Comparison of ENCODE assay signal across 28 mouse cellular contexts in genomic region chr9:120864410-120864809, GRCm38 (mm10).
"Had no signal": no experiment of that assay in that cellular context is flagged by ENCODE, and none has a peak within 500 bp of the region (broad histone marks: within the 10 kb centered on the region; RNA-seq: fewer than 3 reads in every experiment).

No protein-coding gene starts in this region.

- H3K36me3 ChIP-seq: heart, embryonic 10.5 days; heart, embryonic 12.5 days; hindbrain, embryonic 10.5 days; hindbrain, embryonic 12.5 days; kidney, embryonic 15.5 days; limb, embryonic 10.5 days; limb, embryonic 12.5 days; liver, embryonic 13.5 days; liver, embryonic 15.5 days had no signal

- H3K9ac ChIP-seq: heart, embryonic 12.5 days; hindbrain, embryonic 12.5 days; hindbrain, embryonic 14.5 days; kidney, embryonic 15.5 days; limb, embryonic 12.5 days; liver, embryonic 13.5 days; liver, embryonic 15.5 days had no signal

- H3K4me1 ChIP-seq: liver, embryonic 13.5 days; liver, embryonic 15.5 days had no signal

- DNase-seq: gastrocnemius, adult 2 months; gastrocnemius, postnatal 10 days; gastrocnemius, postnatal 25 days; heart, adult 18-20 months; heart, postnatal 10 days; heart, postnatal 4 days; kidney, adult 11 months; kidney, adult 2 months; kidney, adult 9 months; kidney, postnatal 14 days; kidney, postnatal 36 days; layer of hippocampus, adult 9-11 months; liver; liver, embryonic 13.5 days had no signal

- H3K9me3 ChIP-seq: heart, embryonic 10.5 days; heart, embryonic 12.5 days; hindbrain, embryonic 10.5 days; hindbrain, embryonic 12.5 days; kidney, embryonic 15.5 days; limb, embryonic 10.5 days; limb, embryonic 12.5 days; liver, embryonic 13.5 days; liver, embryonic 15.5 days had no signal

- H3K4me2 ChIP-seq: heart, embryonic 12.5 days; hindbrain, embryonic 12.5 days; hindbrain, embryonic 14.5 days; kidney, embryonic 15.5 days; limb, embryonic 12.5 days; liver, embryonic 11.5 days; liver, embryonic 13.5 days; liver, embryonic 15.5 days had no signal

- H3K27me3 ChIP-seq: heart, embryonic 12.5 days; liver, embryonic 13.5 days; liver, embryonic 15.5 days had no signal

- H3K27ac ChIP-seq: gastrocnemius, adult 2 months; heart, embryonic 10.5 days; hindbrain, embryonic 10.5 days; hindbrain, embryonic 12.5 days; hindbrain, embryonic 14.5 days; kidney, embryonic 15.5 days; kidney, postnatal 0 days; left cerebral cortex, adult 2 months; limb, embryonic 10.5 days; limb, embryonic 12.5 days; liver, embryonic 13.5 days; liver, embryonic 15.5 days had no signal

- H3K4me3 ChIP-seq: gastrocnemius, adult 2 months; heart, embryonic 10.5 days; heart, embryonic 12.5 days; hindbrain, embryonic 10.5 days; hindbrain, embryonic 12.5 days; kidney, embryonic 15.5 days; left cerebral cortex, adult 2 months; limb, embryonic 10.5 days; limb, embryonic 12.5 days; liver, embryonic 13.5 days; liver, embryonic 15.5 days had no signal

- ATAC-seq: hindbrain, embryonic 16.5 days; intestine, embryonic 16.5 days had no signal
